Mouse (Mus musculus): ENCODE measurements around the gene Gm17374. TPM values are rescaled to one million over a fixed set of nuclear protein-coding genes. Genes with fewer than 3 reads are reported as not detected.

Gene Gm17374
- total RNA-seq (2023), result not detected

GRCm38 (mm10) chr2:140151743-140152142, at the start of gene Gm17374:
Gene Gm17374, plus strand, starts transcription at chr2:140152043.

GRCm38 (mm10) chr2:140170127-140170802, 18.4 kb downstream of the Gm17374 start, which contains the start of the genes Esf1 and Ndufaf5:
Gene Esf1, minus strand, starts transcription at chr2:140170564.
Gene Ndufaf5, plus strand, starts transcription at chr2:140170649.

Other genes with a start within 250 kb of the Gm17374 start
- 32.3 TPM for gene Tasp1, start 85.2 kb upstream of the Gm17374 start, total RNA-seq (2023)
- gene Esf1, start 18.5 kb downstream of the Gm17374 start, total RNA-seq (2023), result 27.4 TPM
- gene Ndufaf5, start 18.6 kb downstream of the Gm17374 start, total RNA-seq (2023), result 20.2 TPM
- gene Sel1l2, start 237.7 kb downstream of the Gm17374 start, total RNA-seq (2023), result not detected
- 0.80 TPM for gene Macrod2, start 243.3 kb downstream of the Gm17374 start, total RNA-seq (2023)

Data from CD4-positive naive resting alpha-beta T cell, adult 57 days (primary cell).